Mouse (Mus musculus) fibroblast of lung, adult 2 months (primary cell): ENCODE measurements around the gene Zbtb20.

Experiments
- DNase-seq: peaks from one replicate; pipeline ENCODE4 v3.0.0-alpha.2; 2011; ENCODE audit warnings: low read depth

Zbtb20 gene

DNA sequence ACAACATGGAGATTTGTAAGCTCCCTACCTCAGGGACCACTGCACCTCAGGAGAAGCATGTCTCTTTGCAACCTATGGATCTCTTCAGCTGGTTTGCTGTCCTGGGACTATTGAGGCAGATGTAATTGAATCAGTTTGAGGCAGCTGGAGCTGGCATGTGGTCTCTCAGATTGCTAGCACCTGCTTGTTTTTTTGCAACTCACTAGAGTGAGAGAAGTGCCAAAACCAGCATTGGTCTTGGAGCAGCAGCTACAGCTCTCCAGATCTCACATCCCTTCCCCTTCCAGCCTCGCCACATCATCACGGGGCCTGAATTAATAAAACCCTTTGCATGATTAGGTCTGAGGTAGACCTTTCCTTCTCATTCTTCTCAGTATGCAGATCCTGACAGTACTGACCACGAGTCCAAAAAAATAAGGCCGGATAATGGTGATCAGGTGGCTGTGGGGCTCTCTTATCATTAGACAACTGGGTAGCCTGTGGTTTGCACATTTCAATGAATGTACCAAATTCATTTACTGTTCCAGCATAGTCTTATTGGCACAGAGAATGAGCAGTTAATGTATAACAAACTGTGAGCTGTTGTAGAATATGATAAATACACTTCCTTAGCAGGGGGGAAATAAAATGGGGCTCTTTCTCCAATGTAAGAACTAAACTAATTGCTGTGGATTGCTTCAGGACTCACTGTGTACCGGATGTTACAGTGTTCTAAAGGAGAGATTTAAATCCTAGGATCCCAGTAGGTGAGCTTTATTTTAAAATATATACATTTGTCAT lies 205.4 kb downstream of the Zbtb20 start:
- DNase-seq: peak; percentile 61

DNA sequence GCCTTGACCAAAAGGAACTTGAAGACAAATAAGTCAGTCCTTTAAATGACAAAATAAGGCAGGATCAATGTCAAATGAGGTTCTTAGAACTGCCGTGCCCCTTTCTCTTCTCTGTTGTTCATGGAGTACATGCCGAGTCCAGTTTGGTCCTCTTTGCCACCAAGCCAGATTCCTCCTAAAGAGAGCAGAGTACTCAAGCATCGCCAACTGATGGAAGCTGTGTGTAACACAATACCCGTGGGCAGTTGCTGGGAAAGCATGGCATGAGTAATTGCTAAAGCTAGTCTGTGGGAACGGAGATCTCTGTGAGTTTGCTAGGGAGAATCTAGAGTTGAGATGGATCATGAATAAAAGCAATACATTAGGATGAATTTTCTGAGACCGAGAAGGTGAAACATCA lies 206.3 kb downstream of the Zbtb20 start:
- DNase-seq: peak; percentile 36

GRCm38 (mm10) chr16:43082801-43083200 lies 207.1 kb downstream of the Zbtb20 start:
- DNase-seq: no peak

DNA sequence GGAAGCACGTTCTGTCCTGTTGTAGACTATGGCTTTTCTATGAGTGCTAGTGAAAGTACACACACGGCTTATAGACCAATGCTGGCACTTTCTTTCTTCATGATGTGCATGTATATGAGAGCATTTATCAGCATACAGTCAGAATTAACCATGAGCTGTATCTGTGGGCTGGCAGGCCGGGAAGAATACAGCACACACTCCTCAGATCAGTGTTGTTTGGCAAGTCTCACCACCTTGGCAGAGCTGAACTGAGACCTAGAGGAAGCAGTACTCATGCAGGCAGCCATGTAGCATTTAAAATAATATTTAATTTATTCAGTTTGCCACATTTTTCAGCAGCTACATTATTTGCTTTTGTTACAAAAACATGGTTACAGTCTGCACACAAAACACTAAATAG lies 214.5 kb downstream of the Zbtb20 start:
- DNase-seq: no peak

- no peak for DNase-seq
These were observed 218.5 kb downstream of the Zbtb20 start for GRCm38 (mm10) chr16:43094161-43094560.

DNA sequence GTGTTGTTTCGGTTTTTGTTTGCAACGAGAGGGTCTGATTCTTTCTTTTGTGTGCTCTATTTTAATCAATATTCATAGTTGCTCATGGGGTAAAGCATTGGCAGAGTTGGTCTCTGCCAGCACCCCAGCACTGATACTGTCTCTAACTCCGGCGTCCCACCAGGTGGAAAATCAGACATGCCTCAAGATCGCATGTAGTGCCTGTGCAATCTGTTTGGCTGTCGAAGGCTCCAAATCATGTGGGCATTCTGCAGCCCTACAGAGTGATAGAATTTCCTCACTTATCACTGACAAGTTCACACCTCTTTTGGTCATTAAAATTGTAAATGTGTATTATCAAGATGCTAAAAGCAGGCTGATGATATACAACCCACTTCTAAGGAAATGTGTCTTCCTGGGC lies 219.1 kb downstream of the Zbtb20 start:
- no peak for DNase-seq

DNA sequence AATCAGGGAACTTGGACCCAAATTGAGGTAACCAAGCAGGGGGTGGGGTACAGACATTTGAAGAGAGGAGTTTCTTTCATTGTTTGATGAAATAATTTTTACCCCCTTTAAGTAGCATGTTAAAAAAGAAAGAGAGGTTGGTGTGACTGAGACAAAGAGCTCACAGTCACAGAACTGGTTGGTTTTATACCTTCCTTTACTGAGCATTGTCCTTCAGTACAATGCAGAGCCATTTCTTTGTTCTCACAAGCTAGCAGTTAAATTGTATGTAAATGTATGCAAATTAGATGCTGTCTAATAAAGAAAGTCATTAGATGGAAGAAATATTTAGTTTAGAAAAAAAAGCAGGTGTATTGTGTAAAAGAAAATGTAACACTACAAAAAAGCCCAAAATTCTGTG lies 220.4 kb downstream of the Zbtb20 start:
- DNase-seq: no peak

GRCm38 (mm10) chr16:43098153-43098552 lies 222.5 kb downstream of the Zbtb20 start:
- no peak for DNase-seq

- DNase-seq: no peak
These were observed 223.0 kb downstream of the Zbtb20 start for GRCm38 (mm10) chr16:43098666-43099065.

DNA sequence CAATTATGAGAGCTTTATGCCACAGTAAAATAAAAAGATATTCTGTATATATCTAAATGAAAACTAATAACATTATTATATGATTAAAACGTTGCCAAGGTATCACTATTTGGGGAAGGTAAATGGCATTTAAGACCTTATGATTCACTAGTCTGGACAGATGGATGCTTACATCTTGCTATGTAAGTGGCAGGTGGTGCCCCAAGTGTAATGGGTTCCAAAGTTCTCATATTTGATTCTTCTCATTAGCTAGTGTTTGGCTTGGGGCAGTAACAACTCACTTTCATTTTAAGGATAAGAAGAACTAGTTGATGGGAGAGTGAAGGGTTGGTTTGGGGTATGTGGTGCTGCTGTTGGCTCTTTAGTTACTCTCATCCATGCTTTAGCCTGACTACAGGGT lies 235.6 kb downstream of the Zbtb20 start:
- no peak for DNase-seq

- DNase-seq: no peak
These were observed 238.3 kb downstream of the Zbtb20 start for GRCm38 (mm10) chr16:43113968-43114367.

- DNase-seq: no peak
These were observed 254.3 kb downstream of the Zbtb20 start for GRCm38 (mm10) chr16:43129966-43130365.

GRCm38 (mm10) chr16:43130583-43130982 lies 254.9 kb downstream of the Zbtb20 start:
- DNase-seq: peak; percentile 40

- no peak for DNase-seq
These were observed 255.4 kb downstream of the Zbtb20 start for GRCm38 (mm10) chr16:43131077-43131476.

DNA sequence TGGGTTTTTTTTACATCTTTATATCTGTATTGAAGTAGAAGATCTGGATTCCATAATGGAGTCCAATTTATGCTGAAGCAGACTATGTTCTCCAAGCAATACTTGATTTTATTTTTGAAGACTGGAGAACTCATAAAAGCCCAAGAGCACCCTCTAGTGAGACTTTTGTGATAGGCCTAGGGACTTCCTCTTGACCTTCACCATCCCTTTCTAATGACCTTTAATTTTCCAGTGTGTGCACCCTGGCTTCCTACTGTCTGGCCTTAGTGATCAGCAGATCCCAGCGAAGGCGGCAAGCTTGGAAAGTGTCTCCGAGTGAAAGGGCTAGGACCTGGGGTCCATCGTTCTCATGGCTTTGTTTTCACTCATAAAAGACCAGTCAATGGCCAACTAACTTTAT lies 292.8 kb downstream of the Zbtb20 start:
- DNase-seq: peak; percentile 15

DNA sequence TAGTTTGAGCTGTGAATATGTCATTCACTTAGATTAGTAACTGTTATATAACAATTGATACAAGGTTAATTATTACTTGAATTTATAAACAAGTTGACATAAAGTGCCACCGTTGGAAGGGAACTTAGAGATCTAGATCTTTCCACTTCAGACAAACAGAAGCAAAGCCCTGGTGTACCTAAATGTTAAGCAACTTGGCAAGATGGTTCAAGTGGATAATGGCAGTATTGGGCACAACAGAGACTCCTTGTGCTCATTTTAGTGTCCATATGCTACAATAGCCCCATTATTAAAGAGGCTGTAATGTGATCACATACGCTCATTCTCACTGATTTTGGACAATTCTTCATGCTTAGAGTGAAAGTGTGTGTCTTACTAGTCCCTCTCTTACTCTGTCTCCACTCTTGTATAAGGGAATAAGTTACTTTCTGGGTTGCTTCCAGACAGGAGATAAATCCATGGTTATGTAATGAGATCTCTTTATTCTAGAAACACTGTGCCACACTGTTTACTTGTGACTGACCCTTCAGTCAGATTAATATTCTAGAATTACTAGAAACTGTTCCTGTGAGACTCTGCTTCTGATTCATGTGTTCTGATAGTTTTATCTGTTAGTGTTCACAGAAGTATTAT lies 293.7 kb downstream of the Zbtb20 start:
- DNase-seq: no peak

GRCm38 (mm10) chr16:43172139-43172538 lies 296.5 kb downstream of the Zbtb20 start:
- DNase-seq: no peak

- no peak for DNase-seq
These were observed 297.2 kb downstream of the Zbtb20 start for GRCm38 (mm10) chr16:43172912-43173311.

- DNase-seq: no peak
These were observed 299.1 kb downstream of the Zbtb20 start for GRCm38 (mm10) chr16:43174815-43175214.

DNA sequence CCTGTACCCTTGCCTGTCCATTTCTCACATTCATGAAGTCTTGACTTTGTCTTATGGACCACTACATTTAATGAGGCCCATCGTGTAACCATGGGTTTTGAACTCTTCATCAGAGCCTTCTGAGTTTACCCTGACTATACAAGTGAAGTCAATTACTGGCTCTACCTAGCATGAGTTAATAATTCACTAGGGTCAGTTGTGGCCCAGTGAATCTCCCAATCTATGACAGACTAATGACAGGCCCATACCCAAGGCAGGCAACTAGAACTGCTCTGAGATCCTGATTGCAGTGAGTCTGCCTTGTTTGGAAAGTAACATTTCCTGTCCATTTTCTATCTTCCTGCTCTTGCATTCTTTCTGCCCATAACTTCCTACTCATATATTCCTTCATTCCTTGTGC lies 305.4 kb downstream of the Zbtb20 start:
- no peak for DNase-seq

- DNase-seq: peak; percentile 54
These were observed 314.7 kb downstream of the Zbtb20 start for GRCm38 (mm10) chr16:43190390-43190789.

- DNase-seq: no peak
These were observed 315.6 kb downstream of the Zbtb20 start for GRCm38 (mm10) chr16:43191060-43191850.
